Mouse (Mus musculus) limb, embryonic 10.5 days (tissue): Measurements from ENCODE around the gene Krtap31-2. TPM values are rescaled to one million over a fixed set of nuclear protein-coding genes. Genes with fewer than 3 reads are reported as not detected.

ENCODE experiments used
- DNase-seq: peaks from one replicate; pipeline ENCODE4 v3.0.0-alpha.2; 2017; ENCODE audit warnings: low spot score
- H3K27ac ChIP-seq: fragments of 300-500 bp; sonication (generic); 2 replicates; pipeline ENCODE4 v1.5.1; 2016; ENCODE audit warnings: mild to moderate bottlenecking
- H3K27me3 ChIP-seq: fragments of 300-500 bp; sonication (generic); 2 replicates; pipeline ENCODE4 v1.6.1; 2016; ENCODE audit warnings: low read depth, mild to moderate bottlenecking; ENCODE audit not compliant: poor library complexity, severe bottlenecking
- H3K36me3 ChIP-seq: fragments of 300-500 bp; sonication (generic); 2 replicates; pipeline ENCODE4 v1.6.1; 2016; ENCODE audit warnings: mild to moderate bottlenecking, moderate library complexity
- H3K4me1 ChIP-seq: fragments of 300-500 bp; sonication (generic); 2 replicates; pipeline ENCODE4 v1.6.1; 2016
- H3K4me3 ChIP-seq: fragments of 300-500 bp; sonication (generic); 2 replicates; pipeline ENCODE4 v1.5.1; 2016; ENCODE audit warnings: mild to moderate bottlenecking, moderate library complexity
- H3K9me3 ChIP-seq: fragments of 300-500 bp; sonication (generic); replicated peaks from 2 replicates; pipeline ENCODE4 v1.6.1; 2016; ENCODE audit warnings: mild to moderate bottlenecking
- WGBS: fragments of 180-500 bp; shearing (Covaris S2); methylation state at CpG from one replicate; pipeline ENCODE4 v1.1.7; 2016; 5-methylcytosine and 5-hydroxymethylcytosine counted together
- polyA plus RNA-seq: library from polyadenylated mRNA; unstranded; fragments of >200 nt; fragmentation: Nextera tagmentation; extraction: Ambion mirVana; gene quantifications from 2 replicates; pipeline ENCODE4 v1.2.1, GENCODE M21; 2016

Krtap31-2 gene
- not detected in 2 replicates for polyA plus RNA-seq

DNA sequence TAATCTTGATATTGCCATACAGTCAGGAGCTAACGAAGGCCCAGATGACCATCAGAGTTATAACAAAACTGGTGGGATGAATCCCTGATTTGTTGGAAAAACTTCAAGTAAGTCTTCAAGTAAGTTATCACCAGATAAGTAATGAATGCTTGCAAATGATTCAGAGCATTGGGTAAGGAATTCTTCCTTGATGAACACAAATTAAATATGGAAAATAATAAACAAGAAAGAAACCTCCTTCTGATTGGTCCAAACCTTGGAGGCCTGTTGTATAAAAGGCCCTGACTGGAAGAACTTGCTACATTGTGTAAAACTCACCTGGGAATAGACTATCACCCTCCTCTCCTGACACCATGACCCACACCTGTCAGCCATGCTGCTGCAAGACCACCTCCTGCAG is at the start of gene Krtap31-2:
Krtap31-2 (plus strand) TSS at position 301 of the 400 bp plus-strand sequence.
- no peaks in the 10 kb centered on the region for H3K27me3 ChIP-seq
- H3K4me1 ChIP-seq = no peaks in the 10 kb centered on the region
- DNase-seq = no peak
- no peaks in the 10 kb centered on the region for H3K9me3 ChIP-seq
- H3K36me3 ChIP-seq = no peaks in the 10 kb centered on the region
- 88% methylated on average over 1 of the region's 1 CpGs for WGBS
- no peak within 1 kb of the TSS for H3K4me3 ChIP-seq
- H3K27ac ChIP-seq = no peak within 1 kb of the TSS

DNA sequence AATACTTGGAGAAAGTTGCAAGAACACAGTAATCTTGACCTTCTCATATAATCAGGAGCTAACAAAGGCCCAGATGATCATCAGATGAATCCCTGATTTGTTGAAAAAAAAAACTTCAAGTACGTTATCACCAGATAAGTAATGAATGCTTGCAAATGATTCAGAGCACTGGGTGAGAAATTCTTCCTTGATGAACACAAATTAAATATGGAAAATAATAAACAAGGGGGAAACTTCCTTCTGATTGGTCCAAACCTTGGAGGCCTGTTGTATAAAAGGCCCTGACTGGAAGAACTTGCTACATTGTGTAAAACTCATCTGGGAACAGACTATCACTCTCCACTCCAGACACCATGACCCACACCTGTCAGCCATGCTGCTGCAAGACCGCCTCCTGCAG is 28.5 kb upstream of the Krtap31-2 start, which contains the start of gene Krtap31-1:
Krtap31-1 (plus strand) TSS at position 301 of the 400 bp plus-strand sequence.
- Histone ChIP-seq H3K27me3 (no peaks in the 10 kb centered on the region), H3K9me3 (no peaks in the 10 kb centered on the region), H3K4me1 (no peaks in the 10 kb centered on the region), H3K4me3 (no peak within 1 kb of the TSS), H3K27ac (no peak within 1 kb of the TSS), H3K36me3 (no peaks in the 10 kb centered on the region)
- no peak for DNase-seq
- 87% methylated on average over 2 of the region's 2 CpGs for WGBS

DNA sequence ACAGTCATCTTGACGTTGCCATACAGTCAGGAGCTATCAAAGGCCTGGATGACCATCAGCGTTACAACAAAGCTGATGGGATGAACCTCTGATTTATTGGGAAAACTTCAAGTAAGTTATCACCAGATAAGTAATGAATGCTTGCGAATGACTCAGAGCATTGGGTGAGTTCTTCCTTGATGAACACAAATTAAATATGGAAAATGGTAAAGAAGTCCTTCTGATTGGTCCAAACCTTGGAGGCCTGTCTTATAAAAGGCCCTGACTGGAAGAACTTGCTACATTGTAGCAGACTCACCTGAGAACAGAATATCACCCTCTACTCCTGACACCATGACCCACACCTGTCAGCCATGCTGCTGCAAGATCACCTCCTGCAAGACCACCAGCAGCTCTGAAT is 21.6 kb upstream of the Krtap31-2 start, which contains the start of gene Gm11565:
Gm11565 (plus strand) TSS at position 301 of the 400 bp plus-strand sequence.
- H3K36me3 ChIP-seq = no peaks in the 10 kb centered on the region
- no peaks in the 10 kb centered on the region for H3K4me1 ChIP-seq
- WGBS = 89% methylated on average over 3 of the region's 3 CpGs
- DNase-seq = no peak
- H3K27me3 ChIP-seq = no peaks in the 10 kb centered on the region
- no peak within 1 kb of the TSS for H3K4me3 ChIP-seq
- no peaks in the 10 kb centered on the region for H3K9me3 ChIP-seq
- H3K27ac ChIP-seq = no peak within 1 kb of the TSS

DNA sequence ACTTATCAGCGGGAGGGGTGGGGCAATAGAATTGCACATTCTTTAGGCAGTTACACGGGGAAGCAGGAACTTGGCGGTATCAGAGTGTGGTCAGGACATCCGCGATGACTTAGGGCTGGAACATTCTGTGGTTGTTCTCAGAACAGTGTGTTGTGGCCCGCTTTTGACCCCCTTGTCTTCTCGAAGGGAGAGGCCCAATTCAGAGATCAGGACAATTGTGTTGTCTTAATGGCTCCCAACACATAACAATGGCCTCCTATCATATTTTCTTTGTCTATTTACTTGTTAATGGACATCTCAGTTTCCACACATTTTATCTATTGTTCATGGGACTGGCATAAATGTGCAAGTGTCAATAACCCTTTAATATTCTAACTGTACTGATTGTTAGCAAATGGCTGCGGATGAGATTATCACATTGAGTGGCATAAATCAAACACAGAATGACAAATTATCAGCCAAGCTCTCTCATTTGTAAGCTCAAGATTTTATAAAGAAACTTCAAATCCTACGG is 1.7 kb downstream of the Krtap31-2 start:
- Histone ChIP-seq H3K27me3 (no peaks in the 10 kb centered on the region), H3K27ac (no peak overlapping the region), H3K4me3 (no peak overlapping the region), H3K4me1 (no peaks in the 10 kb centered on the region), H3K9me3 (no peaks in the 10 kb centered on the region), H3K36me3 (no peaks in the 10 kb centered on the region)
- no peak for DNase-seq
- 89% methylated on average over 9 of the region's 9 CpGs for WGBS

DNA sequence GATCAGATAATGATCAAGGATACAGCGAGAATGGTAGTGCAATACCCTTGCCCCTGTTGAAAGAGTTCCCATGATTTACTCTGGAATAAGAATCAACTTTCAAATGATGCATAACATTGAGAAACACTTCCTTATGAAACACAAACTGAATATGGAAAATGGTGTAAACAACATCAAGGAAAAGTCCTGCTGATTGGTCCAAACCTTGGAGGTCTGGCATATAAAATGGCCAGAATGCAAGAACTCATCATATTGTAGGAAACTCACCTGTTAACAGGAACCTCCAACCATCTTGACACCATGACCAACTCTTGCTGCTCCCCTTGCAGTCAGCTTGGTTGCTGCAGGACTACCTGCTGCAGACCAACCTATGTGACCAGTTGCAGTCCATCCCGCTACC is 12.1 kb downstream of the Krtap31-2 start, which contains the start of gene Krtap9-5:
Krtap9-5 (plus strand) TSS at position 301 of the 400 bp plus-strand sequence.
- no peak for DNase-seq
- Histone ChIP-seq H3K27me3 (no peaks in the 10 kb centered on the region), H3K36me3 (no peaks in the 10 kb centered on the region), H3K27ac (no peak within 1 kb of the TSS), H3K4me3 (no peak within 1 kb of the TSS), H3K4me1 (no peaks in the 10 kb centered on the region), H3K9me3 (no peaks in the 10 kb centered on the region)
- 90% methylated on average over 2 of the region's 2 CpGs for WGBS

DNA sequence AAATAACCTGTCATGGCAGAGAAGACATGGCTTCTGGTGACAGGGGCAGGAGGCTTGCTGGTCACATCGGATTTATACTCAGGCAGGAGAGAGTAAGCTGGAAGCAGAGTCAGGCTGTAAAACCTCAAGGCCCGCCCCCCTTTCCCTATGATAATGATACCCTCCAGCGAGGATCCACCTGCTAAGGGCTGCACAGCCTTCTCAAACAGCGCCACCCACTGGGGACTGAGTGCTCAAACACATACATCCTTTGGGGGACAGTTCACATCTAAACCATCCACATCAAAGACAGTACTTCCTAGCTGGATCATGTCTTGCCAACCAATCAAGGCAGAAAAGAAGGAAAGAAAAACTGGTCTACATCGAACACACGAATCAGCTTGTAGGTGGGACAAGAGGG is 28.1 kb downstream of the Krtap31-2 start:
- Histone ChIP-seq H3K4me1 (no peaks in the 10 kb centered on the region), H3K9me3 (no peaks in the 10 kb centered on the region), H3K27ac (no peak overlapping the region), H3K27me3 (no peaks in the 10 kb centered on the region), H3K36me3 (no peaks in the 10 kb centered on the region), H3K4me3 (no peak overlapping the region)
- no peak for DNase-seq
- 58% methylated on average over 6 of the region's 6 CpGs for WGBS

DNA sequence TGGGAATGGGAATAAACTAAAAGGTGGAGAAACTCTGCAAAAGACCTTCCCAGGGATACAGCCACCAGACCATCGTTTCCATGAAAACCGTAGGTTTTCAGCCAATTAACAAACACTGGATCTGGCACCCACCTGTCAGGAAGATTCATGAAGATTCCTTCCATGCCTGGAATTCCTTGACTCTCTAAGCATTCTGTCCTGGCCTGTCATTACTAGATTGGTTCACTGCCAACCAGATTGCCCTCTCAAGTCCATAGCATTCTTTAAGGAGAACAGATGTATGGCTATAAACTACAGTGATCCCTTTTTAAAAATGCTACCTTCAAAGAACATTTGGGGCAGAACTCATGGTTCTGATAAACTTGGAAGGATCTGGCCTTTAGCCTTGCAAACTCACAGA is 29.9 kb downstream of the Krtap31-2 start:
- H3K27me3 ChIP-seq = no peaks in the 10 kb centered on the region
- 26% methylated on average over 2 of the region's 2 CpGs for WGBS
- no peaks in the 10 kb centered on the region for H3K4me1 ChIP-seq
- H3K36me3 ChIP-seq = no peaks in the 10 kb centered on the region
- H3K9me3 ChIP-seq = no peaks in the 10 kb centered on the region
- no peak for DNase-seq
- no peak overlapping the region for H3K4me3 ChIP-seq
- no peak overlapping the region for H3K27ac ChIP-seq

DNA sequence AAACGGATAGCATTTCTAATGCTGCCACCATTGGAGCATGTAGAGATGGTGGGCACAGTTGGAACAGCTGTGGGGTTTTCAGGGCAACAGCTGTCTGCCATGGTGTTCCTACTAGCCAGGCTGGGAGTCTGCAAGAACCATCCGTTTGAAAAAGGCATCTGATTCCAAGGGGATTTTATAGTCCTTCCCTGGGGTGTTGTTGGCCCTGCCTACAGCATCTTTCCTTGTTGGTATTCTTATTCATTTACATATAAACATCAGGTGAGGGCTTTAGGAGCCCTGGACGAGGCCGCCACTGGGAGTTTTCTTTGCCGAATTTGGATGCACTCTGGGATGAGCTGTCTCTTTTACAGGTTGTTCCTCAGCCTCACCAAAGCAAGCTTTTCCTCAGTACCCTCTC is 42.9 kb downstream of the Krtap31-2 start, which contains the start of gene Krtap29-1:
Krtap29-1 (minus strand) TSS at position 101 of the 400 bp plus-strand sequence.
- 68% methylated on average over 5 of the region's 5 CpGs for WGBS

DNA sequence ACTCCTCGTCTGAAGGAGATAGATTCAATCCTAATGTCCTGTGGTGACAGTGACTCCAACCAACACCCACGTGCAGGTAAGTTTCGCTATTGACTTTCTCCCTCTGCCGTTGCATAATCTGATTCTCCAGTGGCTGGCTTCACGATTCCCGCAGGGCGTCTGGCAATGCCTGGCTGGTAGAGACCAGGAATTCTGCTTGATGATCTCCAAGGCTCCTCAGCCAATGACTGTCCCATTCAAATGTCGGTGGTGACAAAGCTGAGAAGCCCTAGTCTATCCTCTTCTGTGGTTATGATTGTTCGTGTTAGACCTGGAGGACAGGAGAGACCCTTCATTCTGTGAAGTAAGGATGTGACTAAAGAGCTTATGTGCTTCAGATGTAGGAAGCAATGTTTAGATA is 46.6 kb downstream of the Krtap31-2 start:
- H3K9me3 ChIP-seq = no peaks in the 10 kb centered on the region
- WGBS = 91% methylated on average over 9 of the region's 9 CpGs

More for the DNA sequence above, 42.9 kb downstream of the Krtap31-2 start, which contains the start of gene Krtap29-1:
- Histone ChIP-seq H3K4me1 (no peaks in the 10 kb centered on the region), H3K27me3 (no peaks in the 10 kb centered on the region), H3K9me3 (no peaks in the 10 kb centered on the region), H3K36me3 (no peaks in the 10 kb centered on the region), H3K4me3 (no peak within 1 kb of the TSS), H3K27ac (no peak within 1 kb of the TSS)
- DNase-seq = no peak

DNA sequence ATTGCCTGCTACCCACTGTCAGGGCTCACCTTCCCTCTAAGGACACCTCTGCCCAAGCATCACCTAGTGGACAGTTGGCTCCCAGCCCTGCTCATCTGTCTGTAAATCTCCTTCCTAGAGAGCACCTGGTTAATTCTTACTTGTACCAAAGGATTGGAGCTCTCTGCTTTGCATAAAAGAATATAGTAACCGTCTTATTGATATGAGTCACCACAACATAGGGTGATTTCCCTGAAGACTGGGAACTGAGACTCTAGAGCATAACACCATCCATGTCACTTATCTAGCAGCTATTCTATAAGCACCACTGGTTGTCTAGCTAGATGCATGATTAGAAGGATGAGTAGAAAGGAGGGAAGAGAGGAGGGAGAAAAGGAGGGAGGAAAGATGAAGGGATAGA is 47.4 kb downstream of the Krtap31-2 start:
- WGBS = 95% methylated on average over 1 of the region's 1 CpGs
- Histone ChIP-seq H3K4me1 (0 out of 2 replicates have a peak, but pooled peaks cover 6% of the 10 kb centered on the region), H3K27ac (no peak overlapping the region), H3K27me3 (no peaks in the 10 kb centered on the region), H3K9me3 (no peaks in the 10 kb centered on the region), H3K4me3 (no peak overlapping the region), H3K36me3 (no peaks in the 10 kb centered on the region)
- no peak for DNase-seq

More for the DNA sequence above, 46.6 kb downstream of the Krtap31-2 start:
- no peak for DNase-seq
- Histone ChIP-seq H3K4me3 (no peak overlapping the region), H3K4me1 (0 out of 2 replicates have a peak, but pooled peaks cover 6% of the 10 kb centered on the region), H3K27ac (no peak overlapping the region), H3K36me3 (no peaks in the 10 kb centered on the region), H3K27me3 (no peaks in the 10 kb centered on the region)

DNA sequence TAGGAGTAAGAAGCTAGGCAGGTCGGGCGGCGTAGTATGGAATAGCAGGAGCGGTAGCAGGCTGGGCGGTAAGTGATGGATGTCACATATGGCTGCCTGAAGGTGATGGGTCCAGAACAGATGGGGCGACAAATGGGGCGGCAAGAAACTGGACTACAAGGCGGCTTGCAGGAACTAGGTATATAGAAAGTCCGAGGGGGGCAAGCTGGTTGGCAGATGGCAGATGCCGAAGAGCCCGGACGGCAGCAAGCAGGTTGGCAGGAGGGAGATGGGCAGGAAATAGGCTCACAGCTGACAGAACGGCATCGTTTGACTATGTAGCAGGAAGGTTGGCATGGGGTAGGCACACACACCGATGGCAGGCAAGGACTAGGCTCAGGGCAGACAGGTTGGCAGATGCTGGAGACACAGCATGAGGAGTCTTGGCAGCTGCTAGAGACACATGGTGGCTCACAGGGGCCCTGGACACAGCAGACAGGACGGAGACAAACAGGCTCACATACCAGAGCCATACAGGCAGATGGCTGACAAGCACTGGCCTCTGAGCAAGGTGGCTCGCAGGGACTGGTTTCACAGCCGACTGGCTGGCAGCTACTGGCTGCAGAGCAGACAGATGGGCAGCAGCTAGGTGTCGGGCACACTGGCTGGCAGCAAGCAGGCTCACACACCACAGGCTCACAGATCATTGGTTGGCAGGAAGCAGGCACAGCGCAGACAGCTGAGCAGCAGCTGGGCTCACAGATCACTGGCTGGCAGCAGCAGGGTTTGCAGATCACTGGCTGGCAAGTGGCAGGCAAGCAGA is 49.4 kb downstream of the Krtap31-2 start:
- H3K9me3 ChIP-seq = no peaks in the 10 kb centered on the region
- 0 out of 2 replicates have a peak, but pooled peaks cover 6% of the 10 kb centered on the region for H3K4me1 ChIP-seq
- no peak overlapping the region for H3K27ac ChIP-seq
- no peak overlapping the region for H3K4me3 ChIP-seq
- DNase-seq = no peak
- no peaks in the 10 kb centered on the region for H3K36me3 ChIP-seq
- WGBS = 85% methylated on average over 20 of the region's 20 CpGs
- H3K27me3 ChIP-seq = no peaks in the 10 kb centered on the region

DNA sequence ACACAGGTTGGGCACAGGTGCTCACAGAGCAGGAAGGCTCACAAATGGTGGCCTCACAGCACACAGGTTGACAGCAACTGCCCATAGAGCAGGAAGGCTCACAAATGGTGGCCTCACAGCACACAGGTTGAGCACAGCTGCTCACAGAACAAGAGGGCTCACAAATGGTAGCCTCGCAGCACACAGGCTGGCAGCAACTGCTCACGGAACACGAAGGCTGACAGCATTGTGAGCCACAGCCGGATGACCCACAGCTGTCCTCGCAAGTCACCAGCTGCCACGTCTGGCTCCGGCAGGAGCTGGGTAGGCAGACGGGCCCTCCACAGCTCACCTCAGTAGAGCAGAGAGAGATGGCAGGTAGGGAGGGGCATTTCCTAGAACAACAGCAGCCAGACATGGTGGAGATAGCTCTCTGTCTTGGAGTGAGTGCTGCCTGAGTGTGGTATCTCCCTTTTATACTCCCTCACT is 50.1 kb downstream of the Krtap31-2 start, which contains the start of gene Krtap16-1:
Krtap16-1 (minus strand) TSS at position 418 of the 468 bp plus-strand sequence.
- no peaks in the 10 kb centered on the region for H3K36me3 ChIP-seq

More for the DNA sequence above, 50.1 kb downstream of the Krtap31-2 start, which contains the start of gene Krtap16-1:
- H3K4me3 ChIP-seq = no peak within 1 kb of the TSS
- H3K9me3 ChIP-seq = no peaks in the 10 kb centered on the region
- 79% methylated on average over 8 of the region's 8 CpGs for WGBS
- H3K27ac ChIP-seq = no peak within 1 kb of the TSS
- no peaks in the 10 kb centered on the region for H3K27me3 ChIP-seq
- 0 out of 2 replicates have a peak, but pooled peaks cover 6% of the 10 kb centered on the region for H3K4me1 ChIP-seq
- DNase-seq = no peak
